Mouse (Mus musculus) liver, postnatal 0 days (tissue): ENCODE measurements around the gene 4430402I18Rik.

Experiments used
- CTCF ChIP-seq: sonication (generic); IDR thresholded peaks from 2 replicates; pipeline ENCODE4 v1.5.1; 2016; ENCODE audit warnings: antibody characterized with exemption, low read depth
- EP300 ChIP-seq: IDR thresholded peaks from 2 replicates; pipeline ENCODE4 v1.6.1; 2016; ENCODE audit warnings: antibody characterized with exemption, low read depth, mild to moderate bottlenecking

DNA sequence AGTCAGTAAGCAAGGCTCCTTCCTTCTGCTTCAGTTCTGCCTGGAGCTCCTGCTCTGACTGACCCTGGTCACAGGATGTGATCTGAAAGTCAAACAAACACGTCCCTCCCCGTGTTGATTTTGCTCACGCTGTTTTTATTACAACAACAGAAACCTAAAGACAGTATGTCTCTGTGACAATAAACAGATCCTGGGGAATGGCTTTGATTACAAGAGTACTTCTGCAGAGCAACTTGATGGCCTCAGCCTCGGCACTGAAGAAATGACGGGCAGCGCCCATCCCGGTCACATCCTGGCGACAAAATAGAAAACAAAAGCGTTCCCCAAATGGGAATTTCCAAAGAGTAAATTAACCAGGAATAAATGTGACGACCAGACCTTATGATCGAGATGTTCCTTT, 2.7 kb upstream of the 4430402I18Rik start:
- TF ChIP-seq CTCF (no peak), EP300 (no peak)
